Mouse (Mus musculus) embryonic facial prominence, embryonic 11.5 days (tissue): ENCODE results near the gene Gm10382. TPM values are rescaled to one million over a fixed set of nuclear protein-coding genes. Genes with fewer than 3 reads are reported as not detected.

Source experiments
- ATAC-seq: fragments of 200-750 bp; cut with Nextera tagmentation; replicated peaks from 2 replicates; pipeline ENCODE4 v1.8.0; 2017; ENCODE audit warnings: low read depth; ENCODE audit not compliant: insufficient number of reproducible peaks, low FRiP score, low TSS enrichment
- DNase-seq: peaks from one replicate; pipeline ENCODE4 v3.0.0-alpha.2; 2015; ENCODE audit warnings: low spot score
- H3K27ac ChIP-seq: fragments of 300-500 bp; sonication (generic); replicated peaks from 2 replicates; pipeline ENCODE4 v1.5.1; 2014; ENCODE audit warnings: mild to moderate bottlenecking, low read depth, low read length, control low read depth
- H3K27me3 ChIP-seq: fragments of 300-500 bp; sonication (generic); 2 replicates; pipeline ENCODE4 v1.6.1; 2014; ENCODE audit warnings: mild to moderate bottlenecking, low read length, moderate library complexity, mixed read lengths; ENCODE audit not compliant: control insufficient read depth, insufficient read depth
- H3K36me3 ChIP-seq: fragments of 300-500 bp; sonication (generic); replicated peaks from 2 replicates; pipeline ENCODE4 v1.6.1; 2014; ENCODE audit warnings: low read depth, mild to moderate bottlenecking, low read length, moderate library complexity, mixed read lengths; ENCODE audit not compliant: control insufficient read depth, insufficient read depth
- H3K4me1 ChIP-seq: fragments of 300-500 bp; sonication (generic); 2 replicates; pipeline ENCODE4 v1.6.1; 2014; ENCODE audit warnings: low read length, mixed read lengths; ENCODE audit not compliant: control insufficient read depth, insufficient read depth
- H3K4me2 ChIP-seq: fragments of 300-500 bp; sonication (generic); 2 replicates; pipeline ENCODE4 v1.6.1; 2014; ENCODE audit warnings: low read depth, mild to moderate bottlenecking, control low read depth, low read length, moderate library complexity
- H3K4me3 ChIP-seq: fragments of 300-500 bp; sonication (generic); 2 replicates; pipeline ENCODE4 v1.5.1; 2014; ENCODE audit warnings: low read depth, low read length, control low read depth
- H3K9ac ChIP-seq: fragments of 300-500 bp; sonication (generic); replicated peaks from 2 replicates; pipeline ENCODE4 v1.6.1; 2014; ENCODE audit warnings: mild to moderate bottlenecking, control low read depth, low read length
- H3K9me3 ChIP-seq: fragments of 300-500 bp; sonication (generic); replicated peaks from 2 replicates; pipeline ENCODE4 v1.6.1; 2016; ENCODE audit warnings: mild to moderate bottlenecking, low read length, inconsistent platforms, mixed read lengths; ENCODE audit not compliant: control insufficient read depth
- WGBS: fragments of 180-500 bp; shearing (Covaris S2); extraction: QIAGEN DNeasy Blood & Tissue Kit; methylation state at CpG from one replicate; pipeline ENCODE4 v1.1.7; 2014; 5-methylcytosine and 5-hydroxymethylcytosine counted together
- polyA plus RNA-seq: library from polyadenylated mRNA; unstranded; fragments of >200 nt; fragmentation: Nextera tagmentation; extraction: Ambion mirVana; gene quantifications from 2 replicates; pipeline ENCODE4 v1.2.1, GENCODE M21; 2014

Gene Gm10382
- polyA plus RNA-seq, 1 experiment from 2014 or later, result not detected

GRCm38 (mm10) chr5:125375871-125376270 is 13.3 kb upstream of the Gm10382 start:
- WGBS, result 84% methylated on average over 2 of the region's 2 CpGs
- H3K4me3 ChIP-seq, result no peak overlapping the region

GRCm38 (mm10) chr5:125377214-125377613 is 11.9 kb upstream of the Gm10382 start:
- Histone ChIP-seq H3K27ac (no peak overlapping the region), H3K9ac (no peak overlapping the region), H3K27me3 (no peaks in the 10 kb centered on the region), H3K9me3 (no peaks in the 10 kb centered on the region), H3K4me2 (no peak overlapping the region), H3K4me3 (no peak overlapping the region), H3K36me3 (no peaks in the 10 kb centered on the region), H3K4me1 (no peaks in the 10 kb centered on the region)
- ATAC-seq (no peak), DNase-seq (no peak)
- 64% methylated on average over 7 of the region's 7 CpGs for WGBS

More at GRCm38 (mm10) chr5:125375871-125376270, 13.3 kb upstream of the Gm10382 start:
- DNase-seq (no peak), ATAC-seq (no peak)
- Histone ChIP-seq H3K27ac (no peak overlapping the region), H3K4me2 (no peak overlapping the region), H3K27me3 (no peaks in the 10 kb centered on the region), H3K4me1 (no peaks in the 10 kb centered on the region), H3K9ac (no peak overlapping the region), H3K9me3 (no peaks in the 10 kb centered on the region), H3K36me3 (no peaks in the 10 kb centered on the region)

GRCm38 (mm10) chr5:125378919-125379318 is 10.2 kb upstream of the Gm10382 start:
- no peaks in the 10 kb centered on the region for H3K27me3 ChIP-seq

GRCm38 (mm10) chr5:125381954-125382672 is 7.0 kb upstream of the Gm10382 start:
- ATAC-seq, result no peak

More at GRCm38 (mm10) chr5:125378919-125379318, 10.2 kb upstream of the Gm10382 start:
- no peaks in the 10 kb centered on the region; the same call in 1 of the 2 replicates for H3K36me3 ChIP-seq
- no peak overlapping the region for H3K4me3 ChIP-seq
- H3K9me3 ChIP-seq, result no peaks in the 10 kb centered on the region
- no peak for DNase-seq
- H3K4me1 ChIP-seq, result no peaks in the 10 kb centered on the region
- 89% methylated on average over 5 of the region's 5 CpGs for WGBS
- no peak overlapping the region for H3K9ac ChIP-seq
- H3K27ac ChIP-seq, result no peak overlapping the region
- no peak for ATAC-seq
- no peak overlapping the region for H3K4me2 ChIP-seq

GRCm38 (mm10) chr5:125382673-125383558 is 6.2 kb upstream of the Gm10382 start:
- no peak overlapping the region for H3K4me2 ChIP-seq
- no peaks in the 10 kb centered on the region for H3K9me3 ChIP-seq
- 54% methylated on average over 6 of the region's 6 CpGs for WGBS
- ATAC-seq (peak; percentile 70), DNase-seq (peak; percentile 71)
- no peak overlapping the region for H3K27ac ChIP-seq
- H3K36me3 ChIP-seq, result peaks cover 2% of the 10 kb centered on the region
- H3K4me3 ChIP-seq, result no peak overlapping the region
- H3K9ac ChIP-seq, result no peak overlapping the region
- no peaks in the 10 kb centered on the region for H3K27me3 ChIP-seq
- no peaks in the 10 kb centered on the region for H3K4me1 ChIP-seq

More at GRCm38 (mm10) chr5:125381954-125382672, 7.0 kb upstream of the Gm10382 start:
- no peaks in the 10 kb centered on the region for H3K9me3 ChIP-seq
- peaks cover 2% of the 10 kb centered on the region for H3K36me3 ChIP-seq
- no peaks in the 10 kb centered on the region for H3K27me3 ChIP-seq
- 82% methylated on average over 5 of the region's 5 CpGs for WGBS
- H3K4me2 ChIP-seq, result no peak overlapping the region
- no peak overlapping the region for H3K9ac ChIP-seq
- H3K4me3 ChIP-seq, result no peak overlapping the region
- H3K27ac ChIP-seq, result no peak overlapping the region
- no peak for DNase-seq
- no peaks in the 10 kb centered on the region for H3K4me1 ChIP-seq

GRCm38 (mm10) chr5:125383637-125384420 is 5.3 kb upstream of the Gm10382 start:
- H3K4me3 ChIP-seq, result no peak overlapping the region
- H3K36me3 ChIP-seq, result peaks cover 2% of the 10 kb centered on the region
- WGBS, result 86% methylated on average over 3 of the region's 3 CpGs
- no peak overlapping the region for H3K27ac ChIP-seq
- H3K27me3 ChIP-seq, result no peaks in the 10 kb centered on the region
- no peak overlapping the region for H3K4me2 ChIP-seq
- no peak overlapping the region for H3K9ac ChIP-seq
- H3K9me3 ChIP-seq, result no peaks in the 10 kb centered on the region
- ATAC-seq (no peak), DNase-seq (no peak)
- no peaks in the 10 kb centered on the region; the same call in 1 of the 2 replicates for H3K4me1 ChIP-seq

- Histone ChIP-seq H3K4me1 (no peaks in the 10 kb centered on the region; the same call in 1 of the 2 replicates), H3K9ac (no peak overlapping the region), H3K9me3 (no peaks in the 10 kb centered on the region), H3K4me3 (no peak overlapping the region), H3K4me2 (no peak overlapping the region), H3K27ac (no peak overlapping the region), H3K36me3 (peaks cover 2% of the 10 kb centered on the region), H3K27me3 (no peaks in the 10 kb centered on the region)
- WGBS, result 83% methylated on average over 2 of the region's 2 CpGs
- ATAC-seq (no peak), DNase-seq (no peak)
Observed at GRCm38 (mm10) chr5:125384512-125385214, 4.5 kb upstream of the Gm10382 start.
